Mouse (Mus musculus) G1E-ER4 (cell line): ENCODE measurements around the gene Thy1. TPM values are rescaled to one million over a fixed set of nuclear protein-coding genes. Genes with fewer than 3 reads are reported as not detected.

ENCODE experiments used
- GATA1 ChIP-seq: IDR thresholded peaks from one replicate; pipeline ENCODE4 v1.8.0; 2012; ENCODE audit warnings: low read length, inconsistent platforms
- polyA plus RNA-seq: library from polyadenylated mRNA; stranded (reverse); fragments of >175 nt; gene quantifications from 2 replicates; pipeline ENCODE4 v1.2.3, GENCODE M21; 2012

Gene Thy1
- polyA plus RNA-seq, 1 experiment, result not detected

GRCm38 (mm10) chr9:44047571-44048490 lies 4.6 kb downstream of the Thy1 start:
- no peak for TF ChIP-seq GATA1

- TF ChIP-seq GATA1, result no peak
Measured at GRCm38 (mm10) chr9:44048541-44049380, 5.6 kb downstream of the Thy1 start.

- no peak for TF ChIP-seq GATA1
Measured at GRCm38 (mm10) chr9:44049381-44050165, 6.4 kb downstream of the Thy1 start.

GRCm38 (mm10) chr9:44052855-44053254 lies 9.7 kb downstream of the Thy1 start:
- TF ChIP-seq GATA1, result no peak

- no peak for TF ChIP-seq GATA1
Measured at GRCm38 (mm10) chr9:44053936-44054335, 10.8 kb downstream of the Thy1 start.

- no peak for TF ChIP-seq GATA1
Measured at GRCm38 (mm10) chr9:44058606-44059005, 15.4 kb downstream of the Thy1 start.

GRCm38 (mm10) chr9:44065177-44065576 lies 22.0 kb downstream of the Thy1 start:
- TF ChIP-seq GATA1, result no peak

GRCm38 (mm10) chr9:44066785-44067225 lies 23.6 kb downstream of the Thy1 start, which contains the start of gene Usp2:
TSS of gene Usp2 (plus strand) at chr9:44067021.
- no peak for TF ChIP-seq GATA1

- TF ChIP-seq GATA1, result no peak
Measured at GRCm38 (mm10) chr9:44067241-44067959, 24.2 kb downstream of the Thy1 start.

GRCm38 (mm10) chr9:44067960-44068330 lies 24.8 kb downstream of the Thy1 start:
- TF ChIP-seq GATA1, result no peak

GRCm38 (mm10) chr9:44069252-44069651 lies 26.1 kb downstream of the Thy1 start:
- no peak for TF ChIP-seq GATA1

GRCm38 (mm10) chr9:44070113-44070843 lies 27.1 kb downstream of the Thy1 start:
- TF ChIP-seq GATA1, result no peak

GRCm38 (mm10) chr9:44070844-44071231 lies 27.7 kb downstream of the Thy1 start:
- TF ChIP-seq GATA1, result no peak
